Mouse (Mus musculus) C2C12 (cell line): Measurements from ENCODE around the gene Khk.

Experiments used
- CTCF ChIP-seq: IDR thresholded peaks from one replicate; pipeline ENCODE4 v1.5.1; 2011; ENCODE audit not compliant: control insufficient read depth, insufficient read depth, insufficient read length
- FOSL1 ChIP-seq: IDR thresholded peaks from one replicate; pipeline ENCODE4 v1.8.0; 2011; ENCODE audit warnings: mild to moderate bottlenecking, low read length; ENCODE audit not compliant: poor library complexity, insufficient read depth, severe bottlenecking
- USF1 ChIP-seq: IDR thresholded peaks from one replicate; pipeline ENCODE4 v1.6.1; 2011; ENCODE audit warnings: low read depth, mild to moderate bottlenecking, control low read depth, moderate library complexity

GRCm38 (mm10) chr5:30931378-30931777, 10.1 kb downstream of the Khk start:
- TF ChIP-seq CTCF (no peak), USF1 (no peak), FOSL1 (no peak)
